Mouse (Mus musculus) right cerebral cortex, postnatal 4 days (tissue): ENCODE data around the gene Washc1.
"Not testable (repeated sequence)": the region's sequence is repeated elsewhere in the genome, so short reads cannot be mapped to it uniquely, and the experiment has no call there.

Source experiments
- DNase-seq: peaks from one replicate; pipeline ENCODE4 v3.0.0-alpha.2; 2022

Washc1 gene

GRCm38 (mm10) chr17:66111402-66111959, at the start of gene Washc1:
TSS of gene Washc1 (plus strand) at chr17:66111545.
- peak; percentile 86 for DNase-seq

DNA sequence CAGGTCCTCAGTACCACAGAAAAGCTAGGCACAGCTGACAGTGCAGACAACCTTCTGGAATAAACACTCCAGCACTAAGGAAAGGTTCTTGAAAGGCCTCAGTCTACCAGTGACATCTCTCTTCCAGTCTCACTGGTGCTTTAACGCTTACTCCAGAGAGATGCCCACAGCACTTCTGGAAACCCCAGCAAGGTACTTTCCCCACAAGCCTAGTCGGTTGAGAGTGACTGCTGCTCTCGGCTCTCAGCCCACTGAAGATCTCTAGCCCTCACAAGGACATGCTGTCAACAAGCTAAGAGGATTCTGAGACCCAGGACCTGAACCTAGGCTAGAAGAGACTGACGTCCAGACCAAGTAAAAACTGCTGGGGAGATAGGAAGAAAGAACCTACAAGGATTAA, 46.2 kb upstream of the Washc1 start:
- no peak for DNase-seq

- not testable (repeated sequence) for DNase-seq
These were observed 42.3 kb upstream of the Washc1 start for GRCm38 (mm10) chr17:66069036-66069435.

GRCm38 (mm10) chr17:66073971-66074370, 37.4 kb upstream of the Washc1 start:
- no peak for DNase-seq

- DNase-seq: no peak
These were observed 35.5 kb upstream of the Washc1 start for GRCm38 (mm10) chr17:66075827-66076173.

DNA sequence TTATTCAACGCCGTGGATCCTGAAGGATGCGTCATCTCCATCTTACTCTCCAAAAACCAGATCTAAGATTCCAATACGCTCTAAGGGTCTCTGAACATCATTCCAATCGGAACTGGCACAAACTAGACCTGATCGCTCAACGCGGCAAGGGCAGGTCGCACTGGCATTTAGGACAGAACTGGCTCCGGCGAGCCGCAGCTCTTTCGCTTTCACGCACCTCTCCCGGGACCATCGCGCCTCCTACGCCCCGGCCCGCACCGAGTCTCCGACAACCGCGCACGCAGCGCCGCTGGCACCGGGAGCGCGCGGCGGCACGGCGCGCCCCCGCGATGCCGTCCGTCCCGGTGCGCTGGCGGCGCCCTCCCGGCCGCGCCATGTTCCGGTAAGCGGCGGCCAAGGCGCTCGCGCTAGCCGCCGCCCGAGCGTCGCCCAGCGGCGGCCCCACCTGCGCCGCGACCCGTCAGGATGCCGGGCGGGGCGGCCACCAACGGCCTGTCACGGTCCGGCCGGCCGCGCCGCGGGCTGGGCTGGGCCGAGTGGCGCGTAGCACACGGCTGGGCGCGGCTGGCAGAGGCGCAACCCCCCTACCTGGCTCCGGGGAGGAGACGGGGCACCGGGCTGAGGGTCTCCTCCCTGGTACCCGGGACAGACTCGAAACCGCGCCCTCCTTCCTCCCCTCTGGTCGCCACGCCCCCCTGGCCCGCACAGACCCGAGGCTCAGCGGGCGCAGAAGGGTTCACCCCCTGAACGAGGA, 35.0 kb upstream of the Washc1 start:
- DNase-seq: peak; percentile 52

DNA sequence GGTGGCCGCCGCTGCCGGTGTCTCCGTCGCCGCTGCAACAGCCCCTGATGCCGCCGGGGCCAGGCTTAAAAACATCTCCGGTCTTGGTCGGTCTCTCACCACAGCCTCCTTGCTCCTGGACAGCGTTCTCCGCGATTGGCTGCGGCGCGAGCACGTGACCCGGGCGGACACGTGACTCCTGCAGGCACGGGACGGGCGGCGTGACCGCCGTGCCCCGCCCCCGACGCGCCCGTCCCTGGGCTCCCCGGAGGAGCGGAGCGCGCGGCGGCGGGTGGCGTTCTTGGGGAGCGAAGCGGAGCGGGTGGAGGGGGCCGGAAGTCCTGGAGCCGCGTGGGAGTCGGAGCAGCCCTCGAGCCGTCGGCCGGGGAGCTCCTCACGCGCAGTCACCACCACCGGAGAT, 34.4 kb upstream of the Washc1 start, which contains the start of gene Ankrd12:
Gene Ankrd12, minus strand, starts transcription at position 156 of the 400 bp plus-strand sequence.
- DNase-seq: peak; percentile 95

DNA sequence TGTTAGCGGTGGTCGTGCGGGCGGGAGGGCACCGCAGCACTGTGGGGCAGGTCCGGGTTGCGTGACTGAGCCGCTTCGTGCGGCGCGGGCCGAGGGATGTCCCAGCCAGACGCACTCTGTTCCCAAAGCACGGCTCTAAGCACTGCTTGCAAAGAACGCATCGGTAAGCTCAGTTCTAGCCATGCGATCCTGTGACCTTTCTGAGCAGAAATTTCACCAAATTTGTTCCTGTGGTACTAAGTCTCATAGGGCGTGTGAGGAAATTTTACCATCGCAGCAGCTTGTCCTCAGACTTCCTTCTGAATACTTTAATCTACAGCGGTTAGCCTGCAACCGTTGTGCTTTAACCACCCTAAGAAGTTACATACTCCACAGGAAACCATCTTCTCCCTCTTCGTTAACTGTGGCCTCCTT, 33.9 kb upstream of the Washc1 start:
- DNase-seq: no peak

- no peak for DNase-seq
These were observed 26.9 kb upstream of the Washc1 start for GRCm38 (mm10) chr17:66084486-66084885.

- DNase-seq: no peak
These were observed 26.3 kb upstream of the Washc1 start for GRCm38 (mm10) chr17:66085038-66085437.

DNA sequence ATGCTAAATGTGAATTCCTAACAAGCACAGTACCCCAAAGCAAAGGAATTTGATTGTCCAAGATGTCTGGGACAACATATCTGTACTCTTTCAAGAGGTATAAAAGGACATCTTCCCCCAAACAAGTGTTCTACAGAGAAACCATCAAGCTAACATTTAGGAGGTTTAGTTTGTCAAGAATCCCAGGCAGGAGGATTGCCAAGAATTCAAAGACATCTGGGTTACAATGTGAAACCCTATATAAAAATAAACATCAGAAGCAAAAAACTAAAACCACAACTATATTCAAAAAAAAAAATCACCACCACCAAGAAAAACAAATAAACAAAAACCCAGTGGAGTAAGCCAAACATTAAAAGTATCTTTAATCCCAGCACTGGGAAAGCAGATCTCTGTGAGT, 21.1 kb upstream of the Washc1 start:
- DNase-seq: no peak

- DNase-seq: no peak
These were observed 20.0 kb upstream of the Washc1 start for GRCm38 (mm10) chr17:66091392-66091791.

DNA sequence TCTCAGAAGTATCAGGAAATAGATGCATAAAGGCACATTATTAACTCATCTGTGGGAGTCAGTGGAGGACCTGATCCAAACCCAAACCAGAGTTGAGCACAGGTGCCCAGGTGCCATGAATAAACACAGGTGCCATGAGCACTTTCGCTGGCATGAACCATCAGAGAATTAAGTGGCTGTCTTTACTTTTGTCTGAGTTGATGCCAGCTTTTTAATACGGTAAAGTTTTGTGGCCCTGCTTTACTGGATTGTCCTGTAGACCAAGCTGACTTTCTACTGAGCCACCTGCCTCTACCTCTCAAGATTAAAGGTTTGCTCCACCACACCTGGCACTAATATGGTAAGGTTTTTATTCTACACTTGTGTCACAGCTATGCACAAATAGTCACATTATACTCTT, 19.3 kb upstream of the Washc1 start:
- DNase-seq: no peak

- DNase-seq: no peak
These were observed 18.7 kb upstream of the Washc1 start for GRCm38 (mm10) chr17:66092664-66093063.

GRCm38 (mm10) chr17:66100566-66101379, 10.6 kb upstream of the Washc1 start:
- DNase-seq: no peak

GRCm38 (mm10) chr17:66101380-66102330, 9.7 kb upstream of the Washc1 start, which contains the start of gene Ndufv2:
TSS of gene Ndufv2 (minus strand) at chr17:66101559.
- DNase-seq: peak; percentile 93

DNA sequence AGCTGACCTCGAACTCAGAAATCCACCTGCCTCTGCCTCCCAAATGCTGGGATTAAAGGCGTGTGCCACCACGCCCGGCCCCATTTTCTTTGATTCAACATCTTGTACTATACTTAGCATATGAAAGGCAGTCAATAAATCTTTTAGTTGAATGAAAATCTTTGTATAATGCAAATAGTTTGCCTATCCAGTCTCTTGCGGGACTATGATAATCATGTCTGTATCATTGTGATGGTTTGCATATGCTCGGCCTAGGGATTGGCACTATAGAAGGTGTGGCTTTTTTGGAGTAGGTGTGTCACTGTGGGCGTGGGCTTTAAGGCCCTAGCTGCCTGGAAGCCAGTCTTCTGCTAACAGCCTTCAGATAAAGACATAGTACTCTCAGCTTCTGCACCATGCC, 7.3 kb upstream of the Washc1 start:
- no peak for DNase-seq

GRCm38 (mm10) chr17:66106601-66107267, 4.6 kb upstream of the Washc1 start:
- peak; percentile 60 for DNase-seq

DNA sequence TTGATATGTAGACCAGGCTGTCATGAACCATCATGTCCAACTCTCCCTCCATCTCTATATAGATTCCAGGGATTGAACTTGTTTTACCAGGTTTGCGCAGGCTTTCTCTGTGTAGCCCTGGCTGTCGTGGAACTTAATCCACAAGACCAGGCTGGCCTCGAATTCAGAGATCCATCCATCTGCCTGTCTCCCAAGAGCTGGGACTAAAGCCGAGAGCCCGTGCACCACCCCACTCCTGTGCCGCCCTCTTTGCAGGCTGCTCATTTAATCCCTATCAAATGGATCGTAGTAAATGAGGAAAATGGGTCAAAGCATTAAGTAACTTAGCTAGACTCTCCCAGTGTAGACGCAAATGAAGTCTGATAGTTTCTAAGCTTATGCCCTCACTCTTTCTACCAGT, 3.9 kb upstream of the Washc1 start:
- no peak for DNase-seq

DNA sequence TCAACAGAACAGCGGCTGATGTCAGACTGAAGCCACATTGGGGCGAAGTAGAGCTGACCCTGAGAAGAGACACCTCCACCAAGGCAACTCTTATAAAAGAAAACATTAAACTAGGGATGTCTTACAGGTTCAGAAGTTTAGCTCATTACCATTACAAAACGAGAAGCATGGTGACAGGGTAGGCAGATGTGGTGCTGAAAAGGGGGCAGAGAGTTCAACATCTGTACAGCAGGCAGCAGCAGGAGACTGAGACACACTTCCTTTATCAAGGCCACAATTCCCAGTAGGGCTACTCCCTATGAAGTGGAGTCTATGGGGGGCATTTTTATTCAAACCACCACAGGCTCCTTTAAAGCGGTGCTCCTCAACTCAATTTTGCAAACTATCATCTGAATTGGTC, 3.1 kb upstream of the Washc1 start:
- DNase-seq: no peak

GRCm38 (mm10) chr17:66110746-66111145, 599 bp upstream of the Washc1 start:
- no peak for DNase-seq

GRCm38 (mm10) chr17:66112166-66112565, 821 bp downstream of the Washc1 start:
- no peak for DNase-seq
